8 mouse cellular contexts compared by ENCODE assay signal in genomic region chr1:62717552-62718236, GRCm38 (mm10). TPM values are rescaled to one million over a fixed set of nuclear protein-coding genes. Genes with fewer than 3 reads are reported as not detected.
DNase-seq lines count a peak whose midpoint lies in the region; ATAC-seq and TF ChIP-seq lines count a peak whose summit lies in the region.

No protein-coding gene starts in this region.

- H3K36me3 ChIP-seq in hindbrain, embryonic 11.5 days (ENCODE audit: control insufficient read depth, insufficient read depth, low read length): no peaks in the 10 kb centered on the region

- H3K9me3 ChIP-seq in hindbrain, embryonic 11.5 days (ENCODE audit: control insufficient read depth, low read length): no peaks in the 10 kb centered on the region

- no peaks in the 10 kb centered on the region for H3K27me3 ChIP-seq in Patski
- H3K27me3 ChIP-seq in hindbrain, embryonic 11.5 days (ENCODE audit: control insufficient read depth, insufficient read depth, low read length): no peaks in the 10 kb centered on the region

- H3K9ac ChIP-seq in hindbrain, embryonic 11.5 days (ENCODE audit: low read depth, low read length): no peak overlapping the region

- TF ChIP-seq CTCF in Patski (IDR thresholded peaks at IDR 0.05): peak; percentile 22

- peak; percentile 90 for DNase-seq in heart, adult 11 months
- no peak for DNase-seq in heart, adult 9 months (ENCODE audit: low spot score in 2 of 2)
- no peak for DNase-seq in Patski (ENCODE audit: low read depth, low spot score)
- peak; percentile 54 for DNase-seq in hindbrain, embryonic 11.5 days (ENCODE audit: low spot score)
- DNase-seq in mesoderm, embryonic 11.5 days (ENCODE audit: low read depth, low spot score): peak; percentile 65
- no peak for DNase-seq in B cell, adult 2 months
- DNase-seq in spleen, adult 18-20 months: no peak

- ATAC-seq in Patski: no peak
- peak; percentile 30; the same call in 1 of the 2 replicates for ATAC-seq in hindbrain, embryonic 11.5 days (ENCODE audit: low FRiP score)
- ATAC-seq in CD4-positive, CD25-positive, alpha-beta regulatory T cell, adult 4 months: no peak

- in situ Hi-C loops in Patski (cut with MboI; ENCODE audit: low pct_unique_long_range_greater_than_20kb): no loop called here

- CTCF ChIA-PET in Patski (lab: Charles Lee): interaction anchor here (1.0 to 1.2 kb wide), 2 partner anchors 10 to 12 kb away, joined by 3 to 4 read pairs; no protein-coding TSS in a partner anchor

- WGBS in hindbrain, embryonic 11.5 days: 41% methylated on average over 13 of the region's 13 CpGs

- H3K4me1 ChIP-seq in hindbrain, embryonic 11.5 days (replicated peaks; ENCODE audit: control insufficient read depth, insufficient read depth, low read length): peaks cover 4% of the 10 kb centered on the region

- no peak overlapping the region for H3K4me3 ChIP-seq in hindbrain, embryonic 11.5 days (ENCODE audit: low read depth, low read length)

- 0 out of 2 replicates have a peak overlapping the region, but pooled peaks have one; percentile 31 for H3K27ac ChIP-seq in hindbrain, embryonic 11.5 days (ENCODE audit: low read depth, low read length)

- POLR2A ChIA-PET in Patski (lab: Charles Lee): no interaction called here

- 0 out of 2 replicates have a peak overlapping the region, but pooled peaks have one; percentile 8 for H3K4me2 ChIP-seq in hindbrain, embryonic 11.5 days (replicated peaks; ENCODE audit: low read depth, low read length)

RNA-seq across cellular contexts. Expression of gene Nrp2, which starts 14.6 kb away (rescaled TPM):
- 80.4 TPM for polyA plus RNA-seq in Patski (2021)
- polyA plus RNA-seq in hindbrain, embryonic 11.5 days (2014; fragmentation: Nextera tagmentation; extraction: Ambion mirVana): 22.5 and 29.3 TPM in 2 replicates
- under 1 TPM; 0.38 to 0.61 TPM for polyA plus RNA-seq in CD4-positive, CD25-positive, alpha-beta regulatory T cell, adult 4 months (2017; shearing (Covaris generic))

Comparison
In these comparisons a context has a peak if more than half of its experiments do, and no peak if none do; other contexts are left out.
1. DNase-seq: peak in heart, adult 11 months (single experiment), hindbrain, embryonic 11.5 days (single experiment) and mesoderm, embryonic 11.5 days (single experiment); none in heart, adult 9 months (0 of 2), Patski (single experiment), B cell, adult 2 months (0 of 2) and spleen, adult 18-20 months (0 of 2).
2. RNA of gene Nrp2, which starts 14.6 kb away (polyA plus RNA-seq): 80.4 TPM in Patski (single experiment) and 22.5 to 29.3 TPM in hindbrain, embryonic 11.5 days; 0.38 to 0.61 TPM in CD4-positive, CD25-positive, alpha-beta regulatory T cell, adult 4 months; every median in the first group is over 10 times any median in the second.